Mouse (Mus musculus): ENCODE measurements around the gene Gstp2.

DNA sequence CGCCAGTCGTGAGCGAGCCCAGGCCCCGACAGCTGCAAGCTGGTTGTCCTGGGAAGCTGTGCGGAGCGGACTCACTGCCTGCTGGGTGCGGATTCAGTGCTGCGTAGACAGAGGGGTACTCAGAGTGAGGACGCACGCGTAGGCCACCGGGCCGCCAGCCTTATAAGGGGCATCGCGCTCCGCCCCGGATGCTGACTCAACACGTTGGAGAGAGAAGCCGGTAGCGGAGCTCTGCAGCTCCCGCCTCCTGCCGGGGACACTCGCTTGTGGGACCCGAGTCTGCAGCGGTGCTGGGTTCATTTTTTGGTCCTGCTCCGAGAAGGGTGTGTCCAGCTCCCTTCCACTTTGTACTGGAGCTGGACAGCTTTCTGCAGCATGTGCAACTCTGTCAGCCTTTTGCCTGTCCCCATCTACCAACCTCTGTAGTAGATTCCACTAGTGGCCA is 8.0 kb downstream of the Gstp2 start, which contains the start of gene Gstp1:
- no peak for TF ChIP-seq EP300 (IDR thresholded peaks at IDR 0.05; ENCODE audit: low read depth)
- peak; percentile 47 for TF ChIP-seq CTCF (IDR thresholded peaks at IDR 0.05; ENCODE audit: low read depth)

Measured in liver, postnatal 0 days (tissue).